Mouse (Mus musculus) kidney, adult 2 months (tissue): ENCODE measurements around the gene Polk.

Source experiments
- CTCF ChIP-seq: fragments of 200-500 bp; conservative IDR thresholded peaks from 2 replicates; pipeline ENCODE4 v1.5.1; 2011; ENCODE audit warnings: low read depth, mild to moderate bottlenecking, control low read depth, low read length, moderate library complexity, mixed read lengths; ENCODE audit not compliant: insufficient read depth, insufficient read length
- POLR2A ChIP-seq: fragments of 200-500 bp; IDR thresholded peaks from one replicate; pipeline ENCODE4 v1.6.1; 2011; ENCODE audit warnings: low read depth, low read length, control low read depth

GRCm38 (mm10) chr13:96454288-96454687 is 88.1 kb downstream of the Polk start:
- TF ChIP-seq CTCF = no peak
- no peak for TF ChIP-seq POLR2A
